Mouse (Mus musculus) Muller cell, postnatal 12 days (primary cell): ENCODE measurements around the gene Igf1.

ENCODE experiments used
- DNase-seq: peaks from one replicate; pipeline ENCODE4 v3.0.0-alpha.2; 2015; ENCODE audit errors: inconsistent ontology term

Gene Igf1

DNA sequence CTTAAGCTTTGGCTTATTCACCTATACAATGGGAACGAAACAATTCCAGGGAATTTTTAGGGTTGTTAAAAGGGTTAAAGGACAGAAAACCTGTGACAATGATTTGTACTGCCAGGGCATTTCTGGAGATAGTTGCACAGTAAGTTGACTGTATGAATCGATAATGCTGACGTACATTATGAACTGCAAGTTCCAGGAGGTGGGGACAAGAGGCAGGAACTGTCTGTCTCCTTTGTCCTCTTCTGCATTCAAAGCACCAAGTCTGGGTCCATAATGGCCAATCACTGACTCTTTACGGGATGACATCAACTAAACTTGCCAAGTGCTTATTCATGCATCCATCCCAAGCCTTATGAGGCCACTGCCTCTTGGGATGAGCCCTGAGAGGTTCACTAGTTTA, 39.3 kb downstream of the Igf1 start:
- no peak for DNase-seq

DNA sequence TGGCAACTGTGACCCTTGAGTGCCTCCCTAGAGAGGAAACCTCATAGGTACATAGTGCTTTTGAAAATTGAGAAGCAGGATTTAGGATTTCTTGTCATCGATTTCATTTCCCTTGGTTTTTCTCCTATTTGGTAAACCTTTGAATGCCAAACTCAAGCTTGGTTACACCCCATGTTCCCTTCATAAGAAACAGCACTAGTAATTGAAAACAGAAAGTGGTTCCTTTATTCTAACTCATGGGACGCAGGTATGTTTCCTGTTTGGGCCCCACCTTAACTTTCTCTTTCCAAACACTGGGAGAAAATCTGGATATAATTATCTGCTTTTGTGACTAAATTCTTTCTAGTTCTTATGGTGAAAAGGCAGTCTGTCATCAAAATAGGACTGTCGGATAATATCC, 40.8 kb downstream of the Igf1 start:
- no peak for DNase-seq

DNA sequence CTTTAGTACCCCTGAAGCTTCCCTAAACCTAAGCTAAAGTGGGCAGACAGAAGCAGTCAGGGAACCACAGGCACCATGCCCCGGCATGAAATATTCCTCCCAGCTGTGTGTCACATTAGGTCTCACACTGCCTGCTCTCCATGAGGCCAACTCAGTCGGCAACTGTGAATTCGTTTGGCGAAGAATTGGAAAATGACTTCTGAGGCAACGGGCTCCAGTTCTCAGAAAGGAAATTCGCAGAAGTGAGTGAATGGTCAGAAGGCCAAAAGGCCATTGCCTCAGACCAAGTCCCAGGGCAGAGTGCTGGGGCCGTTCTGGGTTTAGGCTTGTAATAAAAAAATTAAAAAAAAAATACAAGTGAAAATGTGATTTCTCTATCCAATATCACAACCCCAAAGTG, 43.9 kb downstream of the Igf1 start:
- no peak for DNase-seq

DNA sequence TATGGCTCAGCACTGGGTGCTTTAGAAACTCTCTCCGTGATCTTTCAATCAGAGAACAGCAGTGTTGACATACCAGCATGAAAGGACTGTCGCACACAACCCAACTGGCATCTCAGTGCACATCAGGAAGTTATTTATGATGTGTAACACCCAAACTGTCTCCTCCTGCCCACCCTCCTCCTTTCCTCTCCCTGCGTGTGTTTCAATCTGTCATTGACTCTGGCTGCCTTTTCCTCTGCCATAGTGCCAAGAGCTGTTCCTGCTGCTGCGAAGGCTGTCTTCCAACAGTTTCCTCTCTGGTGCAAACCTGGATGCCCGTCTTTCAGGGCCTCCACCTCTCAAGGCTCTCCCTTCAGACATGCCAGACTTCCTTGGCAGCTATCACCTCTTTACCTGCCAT, 46.3 kb downstream of the Igf1 start:
- no peak for DNase-seq

DNA sequence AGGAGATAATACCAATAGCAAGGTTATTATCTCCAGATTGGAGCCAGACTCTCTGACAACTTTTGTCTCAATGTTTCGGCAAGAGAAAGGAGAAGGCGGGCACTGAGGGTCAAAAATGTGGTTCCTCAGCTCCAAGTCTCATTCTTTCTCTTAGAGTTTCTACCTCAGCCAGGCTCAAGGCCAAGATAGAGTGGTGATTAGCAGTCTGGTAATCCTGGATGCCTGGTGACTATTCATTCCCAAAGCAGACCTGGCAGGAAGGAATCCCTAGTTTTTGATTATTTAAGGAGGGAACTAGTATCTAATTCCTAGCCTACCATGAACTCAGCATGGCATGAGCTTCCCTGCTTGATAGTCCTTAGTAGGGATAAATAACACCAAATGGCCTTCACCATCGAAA, 47.0 kb downstream of the Igf1 start:
- peak; percentile 55 for DNase-seq

DNA sequence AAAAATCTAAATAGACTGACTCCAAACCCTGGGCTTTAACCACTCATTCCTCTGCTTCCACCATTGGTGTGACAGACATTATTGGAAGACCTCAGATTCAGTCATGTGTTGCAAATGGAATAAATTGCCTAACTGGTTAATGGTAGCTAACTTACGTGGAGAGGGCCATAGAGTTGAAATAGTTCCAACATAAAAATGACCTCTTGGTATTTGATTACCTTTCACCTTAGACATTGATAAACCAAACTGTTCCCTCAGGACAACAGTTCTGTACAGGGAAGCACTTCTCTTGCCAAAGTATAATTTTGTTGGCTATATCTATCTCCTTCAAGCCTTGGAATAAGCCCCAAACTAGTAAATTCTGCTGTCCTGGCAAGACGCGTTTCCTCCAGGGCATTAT, 48.1 kb downstream of the Igf1 start:
- DNase-seq = no peak

DNA sequence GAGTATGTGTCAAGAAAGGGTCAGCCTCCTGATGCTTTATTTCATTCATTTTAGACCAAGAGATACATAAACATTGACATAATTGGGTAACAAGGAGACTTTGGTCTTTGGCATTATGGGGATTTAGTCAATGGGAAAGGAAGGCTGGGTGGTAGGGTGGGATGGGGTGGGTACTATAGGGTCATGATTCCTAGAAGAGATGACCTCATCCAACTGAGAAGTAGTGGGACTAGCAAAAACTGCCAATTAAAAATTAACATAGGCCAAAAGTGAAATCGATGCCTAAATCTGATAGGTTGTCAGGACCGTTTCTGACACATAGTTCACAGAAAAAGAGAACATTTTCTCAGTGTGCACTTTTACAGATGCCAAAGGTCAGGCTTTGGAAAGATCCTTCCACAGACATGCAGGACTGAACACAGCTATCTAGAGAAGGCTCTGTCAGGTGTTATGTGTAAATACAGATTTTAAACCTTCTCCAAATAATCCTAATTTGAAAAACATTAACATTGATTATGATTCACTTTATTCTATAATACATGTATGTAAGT, 48.8 kb downstream of the Igf1 start:
- DNase-seq = no peak

DNA sequence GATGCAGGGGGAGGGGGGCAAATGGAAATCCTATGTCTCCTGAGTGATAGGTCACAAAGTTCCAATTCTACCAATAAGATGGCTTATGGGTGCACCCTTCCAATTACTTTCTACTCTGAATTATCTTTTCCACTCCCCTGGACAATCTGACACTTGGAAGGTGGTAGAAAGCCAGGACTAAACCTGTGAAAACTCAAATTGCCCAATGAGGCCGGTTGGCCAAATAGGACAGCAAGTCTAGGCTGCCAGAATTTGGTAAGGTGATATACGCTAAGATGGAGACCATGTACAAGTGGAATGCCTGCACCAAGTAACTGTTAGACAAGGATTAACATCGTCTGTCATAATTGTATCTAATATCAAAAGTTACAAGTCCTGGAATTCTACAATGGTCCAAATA, 55.8 kb downstream of the Igf1 start:
- DNase-seq = no peak

DNA sequence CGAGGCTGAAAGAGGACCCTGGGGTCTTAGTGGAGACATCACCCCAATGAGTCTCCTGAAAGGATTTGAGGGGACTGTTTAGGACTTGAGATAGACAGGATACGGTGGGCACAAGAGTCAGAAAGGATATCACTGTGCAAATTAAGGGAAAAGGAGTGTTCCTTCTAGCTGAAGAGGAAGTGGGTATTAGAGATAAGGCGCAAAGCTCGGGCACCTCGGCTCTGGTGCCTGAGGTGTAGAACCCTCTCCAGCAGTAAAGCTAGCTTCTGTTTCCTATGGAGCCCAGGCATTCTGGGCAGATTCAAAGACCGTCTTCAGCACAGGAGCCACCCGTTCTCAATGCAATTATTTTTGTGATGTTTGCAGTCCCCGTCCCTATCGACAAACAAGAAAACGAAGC, 56.9 kb downstream of the Igf1 start:
- no peak for DNase-seq

DNA sequence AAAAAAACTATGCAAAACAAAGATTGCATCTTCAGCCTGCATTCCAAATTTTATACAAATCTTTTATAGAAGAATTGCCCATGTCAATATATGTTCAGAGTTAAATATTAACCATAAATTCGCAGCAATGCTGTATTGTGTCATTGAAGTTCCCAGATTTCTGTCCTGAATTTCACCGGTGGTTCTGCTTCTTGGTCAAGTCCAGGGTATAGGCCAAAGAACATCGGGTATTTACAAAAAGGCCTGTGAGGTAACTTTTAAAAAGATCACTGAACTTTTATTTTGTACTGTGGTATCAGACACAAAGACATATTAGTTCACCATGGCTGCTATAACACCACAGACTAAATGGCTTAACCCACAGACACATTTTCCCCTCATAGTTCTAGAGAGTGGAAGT, 57.7 kb downstream of the Igf1 start:
- no peak for DNase-seq

DNA sequence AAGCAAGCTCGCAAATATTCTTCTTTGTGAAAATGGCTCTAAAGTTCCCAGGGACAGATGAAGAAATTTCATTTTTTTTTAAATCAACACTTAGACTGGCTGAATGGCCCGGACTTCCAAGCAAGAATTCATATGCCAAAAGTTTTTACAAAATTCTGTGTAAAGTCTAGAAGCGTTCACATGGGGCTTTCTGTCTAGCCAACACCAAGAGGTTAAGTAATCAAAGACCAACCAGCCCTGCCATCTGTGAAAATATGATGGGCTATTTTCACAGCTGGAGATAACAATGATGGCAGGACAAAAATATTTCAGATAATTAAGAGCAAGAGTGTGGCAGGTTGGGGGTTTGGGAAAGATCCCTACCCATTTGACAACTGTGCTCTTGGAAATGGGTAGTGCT, 64.2 kb downstream of the Igf1 start:
- DNase-seq = no peak

DNA sequence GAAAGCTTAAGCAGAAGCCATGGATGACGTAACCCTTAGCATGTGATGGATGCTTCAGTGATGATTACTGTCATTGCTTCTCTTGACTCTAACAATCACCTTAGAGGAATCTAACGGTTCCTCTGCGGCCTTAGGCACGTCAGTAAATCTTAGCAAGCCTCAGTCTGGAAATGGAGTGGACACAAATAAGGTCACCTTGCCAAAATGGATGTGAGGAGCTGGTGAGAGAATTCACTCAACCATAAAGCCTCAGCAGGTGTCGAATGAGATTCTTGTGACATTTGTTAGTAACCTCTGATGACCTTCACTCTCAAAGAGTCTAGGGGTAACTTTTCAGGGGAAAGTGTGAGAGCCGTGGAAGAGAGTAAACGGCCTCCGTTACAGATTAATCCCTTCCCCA, 68.5 kb downstream of the Igf1 start:
- peak; percentile 41 for DNase-seq

DNA sequence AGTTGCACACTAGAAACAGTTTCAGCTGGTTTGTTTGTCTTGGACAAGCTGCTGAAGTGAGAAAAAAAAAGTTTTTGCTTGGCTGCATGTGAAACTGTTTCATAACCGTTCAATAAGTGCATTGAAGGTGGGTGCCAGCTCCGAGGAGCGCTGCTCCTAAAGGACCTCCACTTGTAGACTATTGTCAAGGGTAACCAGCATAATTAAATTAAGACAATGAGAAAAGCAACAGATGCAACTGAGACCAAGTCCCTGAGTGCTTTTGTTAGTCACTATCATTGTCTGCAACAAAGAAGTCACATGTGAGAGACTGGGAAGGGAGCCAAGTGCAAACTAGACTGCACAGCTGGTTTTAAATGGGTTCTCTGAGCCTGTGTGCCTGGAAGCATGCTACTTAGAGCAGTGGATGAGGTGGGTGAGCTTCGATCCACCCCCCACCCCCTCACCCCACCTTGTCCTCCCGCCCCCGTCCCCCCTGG, 69.1 kb downstream of the Igf1 start:
- peak; percentile 86 for DNase-seq

DNA sequence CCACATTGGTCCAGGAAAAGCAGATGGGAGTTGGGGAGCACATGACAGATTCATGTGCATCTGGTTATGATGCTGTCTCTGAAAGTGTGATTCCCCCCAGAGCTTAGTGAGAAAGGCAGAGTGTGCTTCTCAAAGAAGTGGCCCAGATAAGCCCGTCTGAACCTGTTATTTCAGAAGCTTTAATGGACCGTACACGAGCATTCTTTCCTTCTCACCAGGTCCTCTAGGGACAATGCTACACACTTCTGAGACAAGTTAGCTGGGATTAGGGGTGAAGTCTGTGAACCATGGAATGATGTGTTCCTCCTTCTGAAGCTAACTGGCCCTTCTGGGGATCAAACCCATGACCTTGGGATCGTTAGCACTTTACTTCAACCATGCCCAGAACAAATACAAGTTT, 90.1 kb downstream of the Igf1 start:
- peak; percentile 26 for DNase-seq

DNA sequence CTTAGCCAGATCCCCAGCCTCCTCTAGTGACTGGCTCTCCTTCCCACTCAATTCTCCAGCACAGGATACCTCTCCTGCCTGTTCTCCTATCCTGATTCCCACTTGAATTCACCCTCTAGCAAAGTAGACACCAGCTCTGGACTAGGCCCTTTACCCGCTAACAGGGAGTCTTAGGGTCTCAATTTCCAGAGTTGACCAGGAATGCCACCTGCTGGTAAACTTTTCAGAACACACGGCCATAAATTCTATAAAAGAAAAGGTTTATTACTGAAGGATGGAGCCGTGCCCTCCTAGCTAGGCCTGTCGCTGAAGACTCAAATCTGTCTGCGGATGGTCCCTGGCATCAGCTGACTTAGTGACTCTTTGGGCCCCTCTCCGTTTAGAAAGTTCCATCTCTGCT, 113.5 kb downstream of the Igf1 start:
- no peak for DNase-seq

DNA sequence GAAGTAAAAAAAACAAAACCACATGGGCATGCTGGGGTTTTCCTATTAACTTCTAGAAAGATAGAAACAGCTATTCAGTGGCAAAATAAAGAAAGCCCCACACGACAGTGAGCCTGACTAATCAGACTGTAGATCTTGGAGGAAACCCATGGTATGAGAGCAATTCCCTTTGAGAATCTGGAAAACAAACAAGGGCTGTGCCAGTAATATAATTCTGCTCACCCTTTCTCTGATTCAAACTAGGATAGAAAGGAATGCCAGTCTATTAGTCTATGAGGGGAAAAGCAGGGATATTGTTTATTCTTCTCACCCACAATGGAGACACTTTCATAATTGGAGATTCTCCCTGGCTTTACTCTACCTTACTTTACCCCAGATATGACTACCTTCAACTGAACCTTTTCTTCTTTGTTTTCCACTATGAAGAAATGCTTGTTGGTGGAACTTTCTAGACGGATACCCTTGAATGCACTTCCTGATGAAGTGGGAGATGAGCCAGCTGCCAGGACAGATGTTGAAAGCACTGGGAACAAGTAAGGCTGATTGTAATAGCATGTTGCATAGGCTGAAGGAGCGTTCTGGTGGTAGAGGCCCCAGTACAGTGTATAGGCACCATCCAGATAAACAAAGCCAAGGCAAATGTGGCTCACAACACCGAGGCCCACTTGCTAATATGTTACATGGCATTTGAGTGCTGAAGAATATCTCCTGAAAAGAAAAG, 116.0 kb downstream of the Igf1 start:
- DNase-seq = peak; percentile 78

DNA sequence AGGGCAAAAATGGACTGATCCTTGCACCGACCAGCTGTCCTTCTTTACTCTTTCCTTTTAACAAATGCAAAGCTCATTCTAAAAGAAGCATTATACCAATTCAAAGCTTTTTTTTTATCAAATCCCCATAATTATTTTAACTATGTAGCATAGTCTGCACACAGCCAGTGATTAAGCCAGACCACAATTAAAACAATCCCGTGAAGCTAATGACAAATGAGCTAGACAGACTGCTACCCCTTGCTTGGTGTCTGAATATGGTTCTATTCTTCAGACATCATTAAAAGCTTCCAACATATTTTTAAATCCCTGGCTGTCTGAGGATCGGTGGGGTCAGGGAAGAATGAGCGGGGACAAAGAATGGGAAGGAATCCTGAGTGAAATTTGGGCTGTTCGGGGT, 127.3 kb downstream of the Igf1 start:
- DNase-seq = peak; percentile 68

DNA sequence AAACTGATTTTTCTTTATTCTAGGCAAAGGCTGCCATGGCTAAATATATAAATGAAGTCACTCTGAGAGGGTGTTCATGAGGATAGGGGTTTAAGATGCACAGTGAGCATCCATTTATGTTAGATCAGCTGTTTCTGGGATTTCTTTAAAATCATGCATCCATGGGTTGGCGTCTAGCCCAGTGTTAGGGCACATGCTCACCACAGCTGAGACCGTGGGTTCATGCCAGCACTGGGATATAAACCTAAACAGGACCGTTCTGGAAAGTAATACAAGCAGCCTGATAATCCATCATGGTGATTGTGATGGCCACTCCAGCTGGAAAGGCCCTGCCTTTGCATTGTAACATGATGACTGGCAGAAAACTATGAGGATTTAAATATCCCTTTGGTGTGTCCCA, 128.1 kb downstream of the Igf1 start:
- no peak for DNase-seq
